ENCODE assay signal across 8 mouse cellular contexts in genomic region chr2:28578003-28578402, GRCm38 (mm10). TPM values are rescaled to one million over a fixed set of nuclear protein-coding genes. Genes with fewer than 3 reads are reported as not detected.
DNase-seq lines count a peak whose midpoint lies in the region; ATAC-seq and TF ChIP-seq lines count a peak whose summit lies in the region.

No protein-coding gene starts in this region.

- H3K9me3 ChIP-seq in midbrain, postnatal 0 days (ENCODE audit: low read length): no peaks in the 10 kb centered on the region
- H3K9me3 ChIP-seq in midbrain, embryonic 10.5 days (replicated peaks): no peaks in the 10 kb centered on the region
- no peaks in the 10 kb centered on the region for H3K9me3 ChIP-seq in midbrain, embryonic 14.5 days (ENCODE audit: control insufficient read depth, low read length)

- H3K27me3 ChIP-seq in midbrain, postnatal 0 days (ENCODE audit: insufficient read depth, low read length): no peaks in the 10 kb centered on the region
- no peaks in the 10 kb centered on the region for H3K27me3 ChIP-seq in midbrain, embryonic 10.5 days (ENCODE audit: low read depth, poor library complexity, severe bottlenecking)
- no peaks in the 10 kb centered on the region for H3K27me3 ChIP-seq in midbrain, embryonic 14.5 days (ENCODE audit: control insufficient read depth, insufficient read depth, low read length)

- ATAC-seq in midbrain, postnatal 0 days (ENCODE audit: low FRiP score): no peak
- no peak for ATAC-seq in midbrain, embryonic 14.5 days (ENCODE audit: low FRiP score, low TSS enrichment)

- H3K27ac ChIP-seq in midbrain, postnatal 0 days (ENCODE audit: low read depth, low read length): no peak overlapping the region
- H3K27ac ChIP-seq in midbrain, embryonic 10.5 days (replicated peaks): no peak overlapping the region
- H3K27ac ChIP-seq in cortical plate, adult 2 months (ENCODE audit: insufficient read depth, low read length): no peak overlapping the region
- no peak overlapping the region for H3K27ac ChIP-seq in midbrain, embryonic 14.5 days (replicated peaks; ENCODE audit: low read depth, low read length)

- H3K4me3 ChIP-seq in midbrain, postnatal 0 days (ENCODE audit: low read depth, low read length): no peak overlapping the region
- no peak overlapping the region for H3K4me3 ChIP-seq in midbrain, embryonic 10.5 days
- H3K4me3 ChIP-seq in cortical plate, adult 2 months (ENCODE audit: insufficient read depth, low read length): no peak overlapping the region
- H3K4me3 ChIP-seq in midbrain, embryonic 14.5 days (replicated peaks; ENCODE audit: low read depth, low read length): no peak overlapping the region

- peak; percentile 53 for TF ChIP-seq CTCF in midbrain, postnatal 0 days (IDR thresholded peaks at IDR 0.05)
- TF ChIP-seq CTCF in cortical plate, adult 2 months (IDR thresholded peaks at IDR 0.05; ENCODE audit: extremely low read depth, insufficient read depth, low read length): peak; percentile 46; the same call in 1 of the 2 replicates

- H3K9ac ChIP-seq in midbrain, postnatal 0 days (replicated peaks; ENCODE audit: low read length, poor library complexity, severe bottlenecking): no peak overlapping the region
- no peak overlapping the region for H3K9ac ChIP-seq in midbrain, embryonic 14.5 days (replicated peaks; ENCODE audit: low read length)

- H3K36me3 ChIP-seq in midbrain, postnatal 0 days (ENCODE audit: insufficient read depth, low read length): peaks cover 47% of the 10 kb centered on the region
- H3K36me3 ChIP-seq in midbrain, embryonic 10.5 days: peaks cover 84% of the 10 kb centered on the region
- H3K36me3 ChIP-seq in midbrain, embryonic 14.5 days (ENCODE audit: control insufficient read depth, insufficient read depth, low read length): peaks cover 64% of the 10 kb centered on the region

- DNase-seq in embryo, embryonic 9.5 days (ENCODE audit: extremely low spot score): peak; percentile 15
- DNase-seq in embryo, embryonic 10 days (ENCODE audit: low spot score): no peak
- DNase-seq in midbrain, postnatal 0 days (ENCODE audit: low spot score): no peak
- DNase-seq in midbrain, embryonic 10.5 days (ENCODE audit: low spot score): no peak
- DNase-seq in retina, postnatal 1 day: peak; percentile 30
- DNase-seq in heart, adult 18-20 months: no peak
- DNase-seq in midbrain, embryonic 14.5 days: no peak

- no peaks in the 10 kb centered on the region; the same call in 1 of the 2 replicates for H3K4me1 ChIP-seq in midbrain, postnatal 0 days (ENCODE audit: insufficient read depth, low read length)
- H3K4me1 ChIP-seq in midbrain, embryonic 10.5 days: peaks cover 19% of the 10 kb centered on the region
- no peaks in the 10 kb centered on the region for H3K4me1 ChIP-seq in cortical plate, adult 2 months (ENCODE audit: control insufficient read depth, insufficient read depth, low read length)
- peaks cover 10% of the 10 kb centered on the region; the same call in 1 of the 2 replicates for H3K4me1 ChIP-seq in midbrain, embryonic 14.5 days (ENCODE audit: control insufficient read depth, insufficient read depth, low read length)

- no peak overlapping the region for H3K4me2 ChIP-seq in midbrain, postnatal 0 days (ENCODE audit: low read depth, low read length, poor library complexity, severe bottlenecking)
- no peak overlapping the region for H3K4me2 ChIP-seq in midbrain, embryonic 14.5 days (ENCODE audit: low read length)

- WGBS in midbrain, postnatal 0 days: 71% methylated on average over 5 of the region's 5 CpGs
- 73% methylated on average over 5 of the region's 5 CpGs for WGBS in midbrain, embryonic 10.5 days
- WGBS in midbrain, embryonic 14.5 days: 66% methylated on average over 5 of the region's 5 CpGs

- no peak for TF ChIP-seq POLR2A in cortical plate, adult 2 months (IDR thresholded peaks at IDR 0.05; ENCODE audit: extremely low read depth, insufficient read depth, low read length)

RNA-seq across cellular contexts. Expression of gene Gtf3c5, which starts 5.5 kb away (rescaled TPM):
- total RNA-seq in midbrain, postnatal 0 days (2014; rRNA removed): 23.3 and 26.7 TPM in 2 replicates
- 29.3 and 33.5 TPM in 2 replicates for polyA plus RNA-seq in midbrain, postnatal 0 days (2015; fragmentation: Nextera tagmentation; extraction: Ambion mirVana)
- polyA plus RNA-seq in midbrain, embryonic 10.5 days (2016; fragmentation: Nextera tagmentation; extraction: Ambion mirVana): 58.1 and 61.3 TPM in 2 replicates
- 20.7 and 23.3 TPM in 2 replicates for polyA plus RNA-seq in cortical plate, adult 2 months (2012; rRNA removed)
- total RNA-seq in heart, adult 18-20 months (2021): 10 to 100 TPM in 1 of 2 experiments, 1 to 10 TPM in 1; 9.3 to 10.2 TPM
- polyA plus RNA-seq in midbrain, embryonic 14.5 days (2014; fragmentation: Nextera tagmentation; extraction: Ambion mirVana): 30.5 and 31.0 TPM in 2 replicates

RNA-seq across cellular contexts. Expression of gene Cel, which starts 14.8 kb away (rescaled TPM):
- total RNA-seq in midbrain, postnatal 0 days (2014; rRNA removed): not detected in 2 replicates
- polyA plus RNA-seq in midbrain, postnatal 0 days (2015; fragmentation: Nextera tagmentation; extraction: Ambion mirVana): not detected in 2 replicates
- not detected in 2 replicates for polyA plus RNA-seq in midbrain, embryonic 10.5 days (2016; fragmentation: Nextera tagmentation; extraction: Ambion mirVana)
- 0.06 and 0.08 TPM in 2 replicates for polyA plus RNA-seq in cortical plate, adult 2 months (2012; rRNA removed)
- not detected for total RNA-seq in heart, adult 18-20 months (2021)
- not detected in 2 replicates for polyA plus RNA-seq in midbrain, embryonic 14.5 days (2014; fragmentation: Nextera tagmentation; extraction: Ambion mirVana)

RNA-seq across cellular contexts. Expression of gene Gfi1b, which starts 43.8 kb away (rescaled TPM):
- not detected in 2 replicates for total RNA-seq in midbrain, postnatal 0 days (2014; rRNA removed)
- polyA plus RNA-seq in midbrain, postnatal 0 days (2015; fragmentation: Nextera tagmentation; extraction: Ambion mirVana): not detected in 2 replicates
- 4.3 and 4.5 TPM in 2 replicates for polyA plus RNA-seq in midbrain, embryonic 10.5 days (2016; fragmentation: Nextera tagmentation; extraction: Ambion mirVana)
- not detected in 2 replicates for polyA plus RNA-seq in cortical plate, adult 2 months (2012; rRNA removed)
- total RNA-seq in heart, adult 18-20 months (2021): not detected
- polyA plus RNA-seq in midbrain, embryonic 14.5 days (2014; fragmentation: Nextera tagmentation; extraction: Ambion mirVana): 0.12 TPM in 1 of 2 replicates, not detected in the other

Comparison
In these comparisons a context has a peak if more than half of its experiments do, and no peak if none do; other contexts are left out.
1. DNase-seq: peak in embryo, embryonic 9.5 days (single experiment) and retina, postnatal 1 day (single experiment); none in embryo, embryonic 10 days (single experiment), midbrain, postnatal 0 days (single experiment), midbrain, embryonic 10.5 days (single experiment), heart, adult 18-20 months (0 of 2) and midbrain, embryonic 14.5 days (single experiment).